ENCODE assay signal across 24 mouse cellular contexts in the genomic region with DNA sequence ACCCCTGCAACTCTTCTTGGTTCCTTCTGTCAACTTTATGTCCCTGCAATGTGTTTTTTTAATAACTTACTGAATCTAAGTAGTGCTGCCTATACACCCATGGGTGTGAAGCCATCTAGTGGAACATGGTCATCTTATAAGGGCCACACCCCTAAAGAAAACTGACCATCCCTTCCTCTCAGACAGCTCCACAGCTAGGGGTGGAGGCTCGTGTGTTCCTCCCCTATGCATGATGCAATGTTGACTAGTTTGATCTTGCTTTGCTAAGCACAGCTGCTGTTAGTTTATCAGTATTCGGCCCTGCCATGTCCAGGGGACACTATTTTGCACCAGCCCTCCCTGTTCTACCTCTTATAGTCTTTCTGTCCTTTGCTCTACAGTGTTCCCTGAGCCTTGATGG.
A peak's percentile ranks its signal among the peaks of the same experiment; 100 is the strongest.
DNase-seq lines count a peak whose midpoint lies in the region; ATAC-seq and TF ChIP-seq lines count a peak whose summit lies in the region.
"Had no signal": no experiment of that assay in that cellular context is flagged by ENCODE, and none has a peak within 500 bp of the region (broad histone marks: within the 10 kb centered on the region; RNA-seq: fewer than 3 reads in every experiment).

No protein-coding gene starts in this region.

- peaks cover 0 to 5% of the 10 kb centered on the region in 2 experiments; a peak in 1 of 4 replicates for H3K4me1 ChIP-seq in liver, embryonic 14.5 days (replicated peaks; ENCODE audit: control insufficient read depth in 2 of 2, insufficient read depth in 2 of 2, low read length in 1 of 2)
- H3K4me1 ChIP-seq in midbrain, embryonic 13.5 days (replicated peaks) = no peaks in the 10 kb centered on the region
- H3K4me1 ChIP-seq: embryonic facial prominence, embryonic 10.5 days; forebrain, embryonic 12.5 days; kidney, embryonic 15.5 days; limb, embryonic 13.5 days; midbrain, embryonic 15.5 days; stomach, embryonic 15.5 days had no signal

- H3K4me3 ChIP-seq in liver, embryonic 14.5 days (ENCODE audit: insufficient read depth in 1 of 2, low read depth in 2 of 2, low read length in 2 of 2) = no peak overlapping the region
- no peak overlapping the region for H3K4me3 ChIP-seq in myocyte
- H3K4me3 ChIP-seq in midbrain, embryonic 13.5 days (replicated peaks) = no peak overlapping the region
- H3K4me3 ChIP-seq: embryonic facial prominence, embryonic 10.5 days; forebrain, embryonic 12.5 days; kidney, embryonic 15.5 days; limb, embryonic 13.5 days; midbrain, embryonic 15.5 days; stomach, embryonic 15.5 days had no signal

- H3K79me2 ChIP-seq in myocyte (ENCODE audit: control insufficient read depth, insufficient read depth) = no peaks in the 10 kb centered on the region

- no peak overlapping the region for H3K4me2 ChIP-seq in liver, embryonic 14.5 days (ENCODE audit: low read depth)
- no peak overlapping the region for H3K4me2 ChIP-seq in myocyte (ENCODE audit: low read depth)
- H3K4me2 ChIP-seq in midbrain, embryonic 13.5 days (replicated peaks) = no peak overlapping the region
- H3K4me2 ChIP-seq: forebrain, embryonic 12.5 days; hindbrain, embryonic 14.5 days; kidney, embryonic 15.5 days; limb, embryonic 13.5 days; lung, embryonic 14.5 days; midbrain, embryonic 15.5 days; stomach, embryonic 15.5 days had no signal

- no peaks in the 10 kb centered on the region for H3K27me3 ChIP-seq in liver, embryonic 14.5 days (ENCODE audit: control insufficient read depth, insufficient read depth, low read length)
- no peaks in the 10 kb centered on the region for H3K27me3 ChIP-seq in myocyte (ENCODE audit: control insufficient read depth, insufficient read depth, insufficient read length)
- H3K27me3 ChIP-seq in midbrain, embryonic 13.5 days = no peaks in the 10 kb centered on the region
- H3K27me3 ChIP-seq: forebrain, embryonic 12.5 days; kidney, embryonic 15.5 days; limb, embryonic 13.5 days; midbrain, embryonic 15.5 days; stomach, embryonic 15.5 days had no signal

- H3K36me3 ChIP-seq in liver, embryonic 14.5 days (replicated peaks; ENCODE audit: control insufficient read depth, insufficient read depth, low read depth) = no peaks in the 10 kb centered on the region
- H3K36me3 ChIP-seq in myocyte (ENCODE audit: control insufficient read depth, insufficient read depth) = no peaks in the 10 kb centered on the region
- no peaks in the 10 kb centered on the region for H3K36me3 ChIP-seq in midbrain, embryonic 13.5 days
- H3K36me3 ChIP-seq: embryonic facial prominence, embryonic 10.5 days; forebrain, embryonic 12.5 days; kidney, embryonic 15.5 days; limb, embryonic 13.5 days; midbrain, embryonic 15.5 days; stomach, embryonic 15.5 days had no signal

- no peak overlapping the region for H3K9ac ChIP-seq in liver, embryonic 14.5 days (replicated peaks)
- no peak overlapping the region for H3K9ac ChIP-seq in midbrain, embryonic 13.5 days (replicated peaks)
- H3K9ac ChIP-seq: forebrain, embryonic 12.5 days; hindbrain, embryonic 14.5 days; kidney, embryonic 15.5 days; limb, embryonic 13.5 days; lung, embryonic 14.5 days; midbrain, embryonic 15.5 days; stomach, embryonic 15.5 days had no signal

- TF ChIP-seq EP300 in liver, embryonic 14.5 days (IDR thresholded peaks at IDR 0.05; ENCODE audit: low read depth) = no peak

- 38% methylated on average over 2 of the region's 2 CpGs for WGBS in liver, embryonic 14.5 days (ENCODE audit: insufficient replicate concordance)
- 68% methylated on average over 2 of the region's 2 CpGs for WGBS in midbrain, embryonic 13.5 days

- no peak for TF ChIP-seq CTCF in liver, embryonic 14.5 days (IDR thresholded peaks at IDR 0.05; ENCODE audit: low read depth)

- H3ac ChIP-seq in myocyte (ENCODE audit: control insufficient read depth, insufficient read length) = no peak overlapping the region

- no peaks in the 10 kb centered on the region for H3K9me3 ChIP-seq in liver, embryonic 14.5 days (ENCODE audit: control insufficient read depth, low read length)
- no peaks in the 10 kb centered on the region; the same call in 1 of the 2 replicates for H3K9me3 ChIP-seq in midbrain, embryonic 13.5 days
- H3K9me3 ChIP-seq: embryonic facial prominence, embryonic 10.5 days; forebrain, embryonic 12.5 days; kidney, embryonic 15.5 days; limb, embryonic 13.5 days; midbrain, embryonic 15.5 days; stomach, embryonic 15.5 days had no signal

- no peak overlapping the region for H3K27ac ChIP-seq in liver, embryonic 14.5 days
- no peak overlapping the region for H3K27ac ChIP-seq in midbrain, embryonic 13.5 days
- H3K27ac ChIP-seq: embryonic facial prominence, embryonic 10.5 days; forebrain, embryonic 12.5 days; hindbrain, embryonic 14.5 days; kidney, embryonic 15.5 days; limb, embryonic 13.5 days; midbrain, embryonic 15.5 days; stomach, embryonic 15.5 days had no signal

- TF ChIP-seq POLR2A in myocyte (IDR thresholded peaks at IDR 0.05; ENCODE audit: insufficient read length, low read depth) = peak; percentile 28

- peak; percentile 69 for DNase-seq in heart, adult 11 months
- no peak for DNase-seq in heart, adult 9 months (ENCODE audit: low spot score in 2 of 2)
- no peak for DNase-seq in liver, embryonic 14.5 days (ENCODE audit: low read depth in 3 of 3, low spot score in 3 of 3)
- no peak for DNase-seq in kidney, adult 8-10 months
- DNase-seq in gastrocnemius, postnatal 10 days = no peak
- DNase-seq: adrenal gland, postnatal 36 days; cerebellum, adult 11 months; cerebellum, adult 9-11 months; heart, postnatal 36 days; kidney, postnatal 36 days; lung, embryonic 14.5 days; thymus, adult 2 months had no signal

- peak; percentile 41; the same call in 1 of the 2 replicates for ATAC-seq in erythroblast, adult 5-6 weeks (replicated peaks; ENCODE audit: low FRiP score, poor library complexity, severe bottlenecking)
- ATAC-seq in liver, embryonic 14.5 days (ENCODE audit: insufficient read depth) = peak; percentile 30; the same call in 1 of the 2 replicates
- no peak for ATAC-seq in midbrain, embryonic 13.5 days
- ATAC-seq: CD4-positive, CD25-positive, alpha-beta regulatory T cell, adult 4 months; inflammation-experienced regulatory T-cells, adult 6 months; midbrain, embryonic 15.5 days had no signal

TF ChIP-seq in myocyte, 11 proteins besides CTCF, POLR2A, EP300 and RAD21:
- TF ChIP-seq MYOD1 (IDR thresholded peaks at IDR 0.05; ENCODE audit: control insufficient read depth in 1 of 3, insufficient read length in 2 of 3, low read depth in 2 of 3) (peak in 1 of 3 experiments; percentile 25), MYOG (IDR thresholded peaks at IDR 0.05; ENCODE audit: control insufficient read depth in 1 of 3, insufficient read depth in 1 of 3, insufficient read length in 2 of 3, low read depth in 2 of 3) (peak in 1 of 3 experiments; percentile 10), CEBPB (IDR thresholded peaks at IDR 0.05; ENCODE audit: insufficient read depth, poor library complexity, severe bottlenecking) (peak; percentile 67; the same call in 1 of the 2 replicates), MAX (IDR thresholded peaks at IDR 0.05; ENCODE audit: low read depth) (no peak)
